Mouse (Mus musculus) embryonic facial prominence, embryonic 14.5 days (tissue): ENCODE measurements around the gene Gpr82. TPM values are rescaled to one million over a fixed set of nuclear protein-coding genes. Genes with fewer than 3 reads are reported as not detected.

Experiments used
- ATAC-seq: fragments of 200-750 bp; cut with Nextera tagmentation; 2 replicates; pipeline ENCODE4 v1.8.0; 2017; ENCODE audit warnings: low read depth, moderate number of reproducible peaks, moderate TSS enrichment
- DNase-seq: peaks from one replicate; pipeline ENCODE4 v3.0.0-alpha.2; 2015; ENCODE audit warnings: low spot score
- H3K27ac ChIP-seq: fragments of 300-500 bp; sonication (generic); replicated peaks from 2 replicates; pipeline ENCODE4 v1.5.1; 2014; ENCODE audit warnings: low read depth, mild to moderate bottlenecking, low read length, moderate library complexity
- H3K27me3 ChIP-seq: fragments of 300-500 bp; sonication (generic); replicated peaks from 2 replicates; pipeline ENCODE4 v1.6.1; 2014; ENCODE audit warnings: low read length; ENCODE audit not compliant: control insufficient read depth, insufficient read depth
- H3K36me3 ChIP-seq: fragments of 300-500 bp; sonication (generic); 2 replicates; pipeline ENCODE4 v1.6.1; 2014; ENCODE audit warnings: low read length, mixed read lengths; ENCODE audit not compliant: control insufficient read depth, insufficient read depth
- H3K4me1 ChIP-seq: fragments of 300-500 bp; sonication (generic); 2 replicates; pipeline ENCODE4 v1.6.1; 2014; ENCODE audit warnings: antibody characterized with exemption, low read length; ENCODE audit not compliant: control insufficient read depth, insufficient read depth
- H3K4me2 ChIP-seq: fragments of 300-500 bp; sonication (generic); 2 replicates; pipeline ENCODE4 v1.6.1; 2014; ENCODE audit warnings: low read depth, mild to moderate bottlenecking, low read length, moderate library complexity, mixed read lengths
- H3K4me3 ChIP-seq: fragments of 300-500 bp; sonication (generic); 2 replicates; pipeline ENCODE4 v1.5.1; 2014; ENCODE audit warnings: low read depth, mild to moderate bottlenecking, low read length
- H3K9ac ChIP-seq: fragments of 300-500 bp; sonication (generic); 2 replicates; pipeline ENCODE4 v1.6.1; 2014; ENCODE audit warnings: low read depth, mild to moderate bottlenecking, low read length, moderate library complexity, mixed read lengths
- H3K9me3 ChIP-seq: fragments of 300-500 bp; sonication (generic); 2 replicates; pipeline ENCODE4 v1.6.1; 2016; ENCODE audit warnings: low read length; ENCODE audit not compliant: control insufficient read depth
- WGBS: fragments of 180-500 bp; shearing (Covaris S2); extraction: QIAGEN DNeasy Blood & Tissue Kit; methylation state at CpG from one replicate; pipeline ENCODE4 v1.1.7; 2014; 5-methylcytosine and 5-hydroxymethylcytosine counted together
- polyA plus RNA-seq: library from polyadenylated mRNA; unstranded; fragments of >200 nt; fragmentation: Nextera tagmentation; extraction: Ambion mirVana; gene quantifications from 2 replicates; pipeline ENCODE4 v1.2.1, GENCODE M21; 2014

The Gpr82 gene
- polyA plus RNA-seq = 0.07 and 0.39 TPM in 2 replicates

DNA sequence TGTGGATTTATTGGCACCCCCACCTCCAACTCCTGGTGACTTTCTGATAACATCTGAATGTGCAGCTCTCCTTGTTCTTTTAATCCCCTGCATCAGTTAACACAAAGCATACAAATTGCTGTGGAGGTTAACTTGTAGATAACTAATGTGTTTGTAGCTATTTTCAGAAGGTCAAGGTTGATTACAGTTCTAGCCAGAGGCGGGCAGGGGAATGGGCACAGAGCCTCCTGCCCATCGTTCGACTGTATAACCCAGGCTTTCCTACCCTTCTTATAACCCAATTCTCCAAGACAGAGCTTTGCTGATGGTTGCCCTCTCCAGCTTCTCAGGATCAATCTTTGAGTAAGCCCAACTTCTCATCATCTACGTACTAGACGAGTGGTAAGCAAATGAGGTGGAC lies at the start of gene Gpr82:
TSS of gene Gpr82 (plus strand) at position 301 of the 400 bp plus-strand sequence.
- Histone ChIP-seq H3K27me3 (no peaks in the 10 kb centered on the region; the same call in 1 of the 2 replicates), H3K4me2 (no peak within 1 kb of the TSS), H3K36me3 (no peaks in the 10 kb centered on the region), H3K9ac (no peak within 1 kb of the TSS), H3K9me3 (no peaks in the 10 kb centered on the region), H3K27ac (no peak within 1 kb of the TSS), H3K4me1 (no peaks in the 10 kb centered on the region), H3K4me3 (no peak within 1 kb of the TSS)
- no peak for ATAC-seq
- no peak for DNase-seq
- WGBS = 92% methylated on average over 5 of the region's 5 CpGs

GRCm38 (mm10) chrX:13612115-13612514 lies 49.0 kb upstream of the Gpr82 start:
- Histone ChIP-seq H3K36me3 (0 out of 2 replicates have a peak, but pooled peaks cover 3% of the 10 kb centered on the region), H3K4me3 (no peak overlapping the region), H3K27ac (no peak overlapping the region), H3K4me1 (no peaks in the 10 kb centered on the region), H3K9ac (no peak overlapping the region), H3K4me2 (no peak overlapping the region), H3K9me3 (no peaks in the 10 kb centered on the region), H3K27me3 (no peaks in the 10 kb centered on the region)
- no peak for ATAC-seq
- DNase-seq = no peak
- 77% methylated on average over 2 of the region's 2 CpGs for WGBS

GRCm38 (mm10) chrX:13616726-13617125 lies 44.4 kb upstream of the Gpr82 start:
- peaks cover 4% of the 10 kb centered on the region; the same call in 1 of the 2 replicates for H3K27me3 ChIP-seq
- no peaks in the 10 kb centered on the region for H3K4me1 ChIP-seq
- WGBS = 54% methylated on average over 1 of the region's 1 CpGs
- no peak for ATAC-seq
- H3K36me3 ChIP-seq = no peaks in the 10 kb centered on the region
- no peak overlapping the region for H3K27ac ChIP-seq
- no peak for DNase-seq
- no peaks in the 10 kb centered on the region for H3K9me3 ChIP-seq
- H3K4me2 ChIP-seq = no peak overlapping the region
- no peak overlapping the region for H3K4me3 ChIP-seq
- no peak overlapping the region for H3K9ac ChIP-seq

DNA sequence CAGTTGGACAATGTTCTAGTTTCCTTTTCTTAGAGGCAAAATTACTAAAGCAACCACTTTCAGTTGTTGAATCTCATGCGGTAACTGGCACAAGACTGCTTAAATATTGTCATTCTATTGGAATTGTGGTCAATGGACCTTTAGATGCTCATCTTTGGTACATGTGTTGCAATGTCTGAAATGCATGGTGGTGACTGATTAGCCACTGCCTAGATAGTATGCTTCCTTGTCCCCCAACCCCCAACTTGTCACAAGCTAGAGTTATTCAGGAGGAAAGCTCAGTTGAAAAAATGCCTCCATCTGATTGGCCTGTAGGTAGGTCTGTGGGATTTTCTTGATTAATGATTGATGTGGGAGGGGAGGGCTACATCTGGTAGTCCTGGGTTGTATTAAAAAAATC lies 43.9 kb upstream of the Gpr82 start:
- no peaks in the 10 kb centered on the region for H3K36me3 ChIP-seq
- WGBS = 100% methylated on average over 1 of the region's 1 CpGs
- peaks cover 4% of the 10 kb centered on the region; the same call in 1 of the 2 replicates for H3K27me3 ChIP-seq
- H3K9me3 ChIP-seq = no peaks in the 10 kb centered on the region
- ATAC-seq = no peak
- no peaks in the 10 kb centered on the region for H3K4me1 ChIP-seq
- no peak overlapping the region for H3K27ac ChIP-seq
- no peak overlapping the region for H3K4me3 ChIP-seq
- DNase-seq = no peak
- H3K9ac ChIP-seq = no peak overlapping the region
- no peak overlapping the region for H3K4me2 ChIP-seq

DNA sequence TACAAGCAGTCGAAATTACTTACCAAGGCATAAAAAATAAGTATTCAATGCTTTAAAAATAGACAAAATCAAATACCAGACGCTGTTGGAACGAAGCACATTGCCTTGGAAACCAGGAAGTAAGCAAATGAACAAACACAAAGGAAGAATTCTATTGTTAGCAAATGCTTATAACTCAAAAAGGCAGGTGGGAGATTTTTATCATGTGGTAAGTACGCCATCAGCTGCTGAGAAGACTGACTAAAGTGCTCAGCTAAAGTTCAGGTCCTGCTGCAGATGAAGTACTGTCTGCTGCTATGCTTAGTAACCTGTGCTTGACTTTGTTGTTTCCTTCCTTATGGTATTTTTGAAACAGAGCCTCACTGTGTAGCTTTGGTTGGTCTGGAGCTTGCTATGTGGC lies 42.7 kb upstream of the Gpr82 start:
- Histone ChIP-seq H3K27me3 (peaks cover 4% of the 10 kb centered on the region; the same call in 1 of the 2 replicates), H3K36me3 (no peaks in the 10 kb centered on the region), H3K9ac (no peak overlapping the region), H3K4me1 (no peaks in the 10 kb centered on the region), H3K4me2 (no peak overlapping the region), H3K4me3 (no peak overlapping the region), H3K9me3 (no peaks in the 10 kb centered on the region), H3K27ac (no peak overlapping the region)
- no peak for DNase-seq
- WGBS = 65% methylated on average over 4 of the region's 4 CpGs
- no peak for ATAC-seq

DNA sequence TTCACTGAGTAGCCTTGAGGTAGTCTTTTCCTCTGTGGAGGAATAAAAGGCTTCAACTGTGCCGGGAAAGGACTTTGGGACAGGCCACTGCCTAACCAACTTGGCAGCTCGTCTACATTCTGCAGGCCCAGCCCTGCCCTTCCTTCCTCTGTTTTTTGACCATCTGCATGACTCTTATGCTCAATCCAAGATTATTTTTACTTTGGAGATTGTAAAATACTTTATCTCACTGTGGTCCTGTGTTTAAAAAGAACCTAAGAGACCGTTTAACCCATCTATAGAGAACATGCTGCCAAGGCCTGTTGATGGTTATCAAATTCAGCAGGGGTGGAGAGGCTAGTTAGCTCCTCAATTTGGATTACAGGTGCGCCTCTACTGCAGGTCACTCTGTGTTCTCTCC lies 39.7 kb upstream of the Gpr82 start:
- Histone ChIP-seq H3K4me3 (no peak overlapping the region), H3K27me3 (peaks cover 4% of the 10 kb centered on the region), H3K9ac (no peak overlapping the region), H3K36me3 (no peaks in the 10 kb centered on the region), H3K9me3 (no peaks in the 10 kb centered on the region), H3K27ac (no peak overlapping the region), H3K4me2 (no peak overlapping the region), H3K4me1 (no peaks in the 10 kb centered on the region)
- DNase-seq (no peak), ATAC-seq (no peak)
- WGBS = 78% methylated on average over 4 of the region's 4 CpGs

GRCm38 (mm10) chrX:13622654-13623053 lies 38.5 kb upstream of the Gpr82 start:
- Histone ChIP-seq H3K4me3 (no peak overlapping the region), H3K36me3 (no peaks in the 10 kb centered on the region), H3K4me2 (no peak overlapping the region), H3K27me3 (peaks cover 4% of the 10 kb centered on the region), H3K9me3 (no peaks in the 10 kb centered on the region), H3K27ac (no peak overlapping the region), H3K4me1 (no peaks in the 10 kb centered on the region), H3K9ac (no peak overlapping the region)
- ATAC-seq = no peak
- WGBS = 75% methylated on average over 5 of the region's 5 CpGs
- no peak for DNase-seq

- Histone ChIP-seq H3K9me3 (no peaks in the 10 kb centered on the region), H3K4me2 (no peak within 1 kb of the TSS), H3K4me3 (no peak within 1 kb of the TSS), H3K4me1 (no peaks in the 10 kb centered on the region), H3K36me3 (no peaks in the 10 kb centered on the region), H3K27me3 (no peaks in the 10 kb centered on the region), H3K27ac (no peak within 1 kb of the TSS), H3K9ac (no peak within 1 kb of the TSS)
- ATAC-seq = no peak
- DNase-seq = no peak
- 72% methylated on average over 5 of the region's 5 CpGs for WGBS
These were observed 29.4 kb upstream of the Gpr82 start, which contains the start of gene Gpr34 for GRCm38 (mm10) chrX:13631599-13632283. Gene Gpr34, plus strand, starts transcription at chrX:13632089.

DNA sequence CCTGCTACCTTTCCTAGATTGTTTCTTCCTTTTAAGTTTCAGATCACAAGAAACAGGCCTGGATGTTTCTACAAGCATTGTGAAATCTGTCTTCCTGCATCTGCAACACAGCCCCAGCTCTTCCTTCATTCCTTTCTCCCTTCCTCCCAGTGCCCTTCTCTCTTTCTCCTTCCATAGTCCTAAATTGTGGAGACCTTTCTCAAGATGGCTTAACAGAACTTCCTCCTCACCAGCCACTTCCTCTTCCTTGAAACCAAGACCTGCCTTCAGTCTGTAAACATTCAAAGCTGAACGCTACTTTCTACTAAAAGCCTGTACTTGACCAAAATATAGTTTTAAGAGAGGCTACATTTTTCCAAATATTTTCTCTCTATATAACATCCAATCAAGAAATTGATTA lies 24.8 kb upstream of the Gpr82 start:
- 87% methylated on average over 1 of the region's 1 CpGs for WGBS
- no peaks in the 10 kb centered on the region for H3K27me3 ChIP-seq
- H3K27ac ChIP-seq = no peak overlapping the region
- no peak overlapping the region for H3K9ac ChIP-seq
- H3K9me3 ChIP-seq = no peaks in the 10 kb centered on the region
- no peak overlapping the region for H3K4me3 ChIP-seq
- H3K36me3 ChIP-seq = no peaks in the 10 kb centered on the region
- DNase-seq = no peak
- no peak for ATAC-seq
- H3K4me2 ChIP-seq = no peak overlapping the region
- H3K4me1 ChIP-seq = no peaks in the 10 kb centered on the region
